Mouse (Mus musculus) erythroblast, embryonic 14.5 days (primary cell): ENCODE measurements around the gene Pgm2. TPM values are rescaled to one million over a fixed set of nuclear protein-coding genes. Genes with fewer than 3 reads are reported as not detected.
A peak's percentile ranks its signal among the peaks of the same experiment; 100 is the strongest.

Source experiments
- H3K27me3 ChIP-seq: 2 replicates; pipeline ENCODE4 v1.6.1; 2012; ENCODE audit warnings: inconsistent platforms; ENCODE audit not compliant: control insufficient read depth
- H3K36me3 ChIP-seq: 2 replicates; pipeline ENCODE4 v1.6.1; 2012; ENCODE audit warnings: mild to moderate bottlenecking, inconsistent platforms; ENCODE audit not compliant: control insufficient read depth
- H3K4me1 ChIP-seq: 2 replicates; pipeline ENCODE4 v1.6.1; 2012; ENCODE audit warnings: inconsistent platforms; ENCODE audit not compliant: control insufficient read depth
- H3K4me3 ChIP-seq: replicated peaks from 2 replicates; pipeline ENCODE3; 2012; ENCODE audit warnings: moderate library complexity, mild to moderate bottlenecking, inconsistent platforms
- H3K9me3 ChIP-seq: 2 replicates; pipeline ENCODE4 v1.6.1; 2012; ENCODE audit warnings: low read length, inconsistent platforms, mixed read lengths; ENCODE audit not compliant: control insufficient read depth
- GATA1 ChIP-seq: IDR thresholded peaks from 2 replicates; pipeline ENCODE4 v1.6.1; 2012; ENCODE audit warnings: low read length, inconsistent platforms, mixed read lengths
- TAL1 ChIP-seq: IDR thresholded peaks from 3 replicates; pipeline ENCODE4 v1.6.1; 2012; ENCODE audit warnings: low read length, inconsistent platforms, mixed read lengths
- polyA plus RNA-seq: library from polyadenylated mRNA; stranded (reverse); fragments of >175 nt; gene quantifications from 2 replicates; pipeline ENCODE4 v1.2.3, GENCODE M21; 2012

Pgm2 gene
- polyA plus RNA-seq, 1 experiment = 0.68 TPM

GRCm38 (mm10) chr5:64149184-64150127 lies 56.7 kb downstream of the Pgm2 start:
- TF ChIP-seq GATA1 (no peak), TAL1 (no peak)
- H3K4me1 ChIP-seq = peaks cover 28% of the 10 kb centered on the region
- H3K4me3 ChIP-seq = peak overlapping the region; percentile 62
- peaks cover 3% of the 10 kb centered on the region; the same call in 1 of the 2 replicates for H3K27me3 ChIP-seq
- H3K9me3 ChIP-seq = no peaks in the 10 kb centered on the region
- H3K36me3 ChIP-seq = no peaks in the 10 kb centered on the region

- Histone ChIP-seq H3K4me3 (no peak overlapping the region), H3K9me3 (no peaks in the 10 kb centered on the region), H3K36me3 (no peaks in the 10 kb centered on the region), H3K27me3 (peaks cover 6% of the 10 kb centered on the region), H3K4me1 (peaks cover 43% of the 10 kb centered on the region)
- TF ChIP-seq TAL1 = no peak
- TF ChIP-seq GATA1 = no peak
Measured at GRCm38 (mm10) chr5:64153319-64153718, 60.6 kb downstream of the Pgm2 start.

GRCm38 (mm10) chr5:64155861-64156550 lies 63.3 kb downstream of the Pgm2 start, which contains the start of gene Tbc1d1:
Gene Tbc1d1, plus strand, starts transcription at chr5:64156305.
- H3K9me3 ChIP-seq = no peaks in the 10 kb centered on the region
- no peaks in the 10 kb centered on the region for H3K36me3 ChIP-seq
- no peak for TF ChIP-seq GATA1
- no peak for TF ChIP-seq TAL1
- H3K27me3 ChIP-seq = peaks cover 32% of the 10 kb centered on the region
- H3K4me3 ChIP-seq = peak within 1 kb of the TSS; percentile 36
- H3K4me1 ChIP-seq = peaks cover 49% of the 10 kb centered on the region

GRCm38 (mm10) chr5:64156579-64156978 lies 63.8 kb downstream of the Pgm2 start:
- Histone ChIP-seq H3K27me3 (peaks cover 38% of the 10 kb centered on the region), H3K4me3 (peak overlapping the region; percentile 36), H3K4me1 (peaks cover 54% of the 10 kb centered on the region), H3K36me3 (no peaks in the 10 kb centered on the region), H3K9me3 (no peaks in the 10 kb centered on the region)
- no peak for TF ChIP-seq TAL1

- H3K4me3 ChIP-seq = no peak overlapping the region
Measured at GRCm38 (mm10) chr5:64157926-64158325, 65.2 kb downstream of the Pgm2 start.

GRCm38 (mm10) chr5:64158501-64158900 lies 65.8 kb downstream of the Pgm2 start:
- peaks cover 72% of the 10 kb centered on the region for H3K4me1 ChIP-seq
- H3K27me3 ChIP-seq = peaks cover 39% of the 10 kb centered on the region
- H3K36me3 ChIP-seq = no peaks in the 10 kb centered on the region
- no peak for TF ChIP-seq GATA1
- TF ChIP-seq TAL1 = no peak
- peak overlapping the region; percentile 22 for H3K4me3 ChIP-seq
- no peaks in the 10 kb centered on the region for H3K9me3 ChIP-seq

More at GRCm38 (mm10) chr5:64157926-64158325, 65.2 kb downstream of the Pgm2 start:
- H3K36me3 ChIP-seq = no peaks in the 10 kb centered on the region
- H3K9me3 ChIP-seq = no peaks in the 10 kb centered on the region
- TF ChIP-seq GATA1 (no peak), TAL1 (no peak)
- peaks cover 66% of the 10 kb centered on the region for H3K4me1 ChIP-seq
- H3K27me3 ChIP-seq = peaks cover 39% of the 10 kb centered on the region

- H3K4me1 ChIP-seq = peaks cover 76% of the 10 kb centered on the region
- H3K4me3 ChIP-seq = peak overlapping the region; percentile 80
Measured at GRCm38 (mm10) chr5:64159065-64159780, 66.5 kb downstream of the Pgm2 start.

GRCm38 (mm10) chr5:64159781-64160704 lies 67.3 kb downstream of the Pgm2 start:
- no peaks in the 10 kb centered on the region for H3K36me3 ChIP-seq
- H3K4me1 ChIP-seq = peaks cover 78% of the 10 kb centered on the region
- H3K27me3 ChIP-seq = peaks cover 39% of the 10 kb centered on the region
- peak overlapping the region; percentile 80 for H3K4me3 ChIP-seq
- H3K9me3 ChIP-seq = no peaks in the 10 kb centered on the region
- TF ChIP-seq TAL1 (no peak), GATA1 (no peak)

More at GRCm38 (mm10) chr5:64159065-64159780, 66.5 kb downstream of the Pgm2 start:
- Histone ChIP-seq H3K27me3 (peaks cover 39% of the 10 kb centered on the region), H3K36me3 (no peaks in the 10 kb centered on the region), H3K9me3 (no peaks in the 10 kb centered on the region)
- TF ChIP-seq TAL1 (no peak), GATA1 (no peak)
